Mouse (Mus musculus): Measurements from ENCODE around the gene Haspin.
A peak's percentile ranks its signal among the peaks of the same experiment; 100 is the strongest.

Haspin gene

GRCm38 (mm10) chr11:73137591-73138501 is at the start of gene Haspin:
TSS of gene Haspin (minus strand) at chr11:73138294.
- DNase-seq (ENCODE audit: low spot score) = peak; percentile 88

- DNase-seq (ENCODE audit: low spot score) = no peak
Measured at GRCm38 (mm10) chr11:73187231-73187630, 49.1 kb upstream of the Haspin start.

- DNase-seq (ENCODE audit: low spot score) = no peak
Measured at GRCm38 (mm10) chr11:73185872-73186615, 48.0 kb upstream of the Haspin start.

- DNase-seq (ENCODE audit: low spot score) = no peak
Measured at GRCm38 (mm10) chr11:73177895-73178294, 39.8 kb upstream of the Haspin start.

GRCm38 (mm10) chr11:73177509-73177875 is 39.4 kb upstream of the Haspin start:
- DNase-seq (ENCODE audit: low spot score) = peak; percentile 80

GRCm38 (mm10) chr11:73176608-73177508 is 38.8 kb upstream of the Haspin start, which contains the start of the genes Emc6 and Tax1bp3:
TSS of gene Emc6 (minus strand) at chr11:73177037.
TSS of gene Tax1bp3 (plus strand) at chr11:73177083.
- peak; percentile 98 for DNase-seq (ENCODE audit: low spot score)

GRCm38 (mm10) chr11:73176186-73176585 is 38.1 kb upstream of the Haspin start:
- peak; percentile 66 for DNase-seq (ENCODE audit: low spot score)

GRCm38 (mm10) chr11:73175612-73176011 is 37.5 kb upstream of the Haspin start:
- DNase-seq (ENCODE audit: low spot score) = peak; percentile 86

- DNase-seq (ENCODE audit: low spot score) = peak; percentile 53
Measured at GRCm38 (mm10) chr11:73172186-73172585, 34.1 kb upstream of the Haspin start.

- peak; percentile 61 for DNase-seq (ENCODE audit: low spot score)
Measured at GRCm38 (mm10) chr11:73169231-73169630, 31.1 kb upstream of the Haspin start.

GRCm38 (mm10) chr11:73168576-73168975 is 30.5 kb upstream of the Haspin start:
- no peak for DNase-seq (ENCODE audit: low spot score)

GRCm38 (mm10) chr11:73168071-73168470 is 30.0 kb upstream of the Haspin start:
- no peak for DNase-seq (ENCODE audit: low spot score)

GRCm38 (mm10) chr11:73162284-73162683 is 24.2 kb upstream of the Haspin start:
- no peak for DNase-seq (ENCODE audit: low spot score)

GRCm38 (mm10) chr11:73161616-73162015 is 23.5 kb upstream of the Haspin start:
- no peak for DNase-seq (ENCODE audit: low spot score)

GRCm38 (mm10) chr11:73160811-73161200 is 22.7 kb upstream of the Haspin start:
- no peak for DNase-seq (ENCODE audit: low spot score)

GRCm38 (mm10) chr11:73159957-73160810 is 22.1 kb upstream of the Haspin start, which contains the start of gene P2rx5:
TSS of gene P2rx5 (plus strand) at chr11:73160421.
- DNase-seq (ENCODE audit: low spot score) = no peak

GRCm38 (mm10) chr11:73155071-73155470 is 17.0 kb upstream of the Haspin start:
- DNase-seq (ENCODE audit: low spot score) = no peak

GRCm38 (mm10) chr11:73148209-73148608 is 10.1 kb upstream of the Haspin start:
- peak; percentile 65 for DNase-seq (ENCODE audit: low spot score)

GRCm38 (mm10) chr11:73146975-73147365 is 8.9 kb upstream of the Haspin start:
- DNase-seq (ENCODE audit: low spot score) = no peak

GRCm38 (mm10) chr11:73146026-73146974 is 8.2 kb upstream of the Haspin start:
- DNase-seq (ENCODE audit: low spot score) = no peak

Data from adipocyte (in vitro differentiated cells).